Mouse (Mus musculus): Measurements from ENCODE around the gene Zfp622. TPM values are rescaled to one million over a fixed set of nuclear protein-coding genes. Genes with fewer than 3 reads are reported as not detected.

The Zfp622 gene
- polyA plus RNA-seq (2012; ENCODE audit: insufficient read depth, low replicate concordance) = 30.6 and 36.8 TPM in 2 replicates

GRCm38 (mm10) chr15:25984067-25984733 is at the start of gene Zfp622:
Gene Zfp622, plus strand, starts transcription at chr15:25984366.
- TF ChIP-seq FLI1 (IDR thresholded peaks at IDR 0.05; ENCODE audit: low read length) (peak; percentile 84; the same call in 1 of the 2 replicates), GATA1 (IDR thresholded peaks at IDR 0.05; ENCODE audit: borderline replicate concordance, low read length) (no peak)
- Histone ChIP-seq H3K4me3 (replicated peaks) (peak within 1 kb of the TSS; percentile 96), H3K27me3 (replicated peaks) (no peaks in the 10 kb centered on the region), H3K9me3 (no peaks in the 10 kb centered on the region), H3K4me1 (peaks cover 36% of the 10 kb centered on the region), H3K36me3 (replicated peaks; ENCODE audit: low read length) (peaks cover 25% of the 10 kb centered on the region)

GRCm38 (mm10) chr15:25934411-25934810 is 49.8 kb upstream of the Zfp622 start:
- Histone ChIP-seq H3K27me3 (replicated peaks) (peaks cover 3% of the 10 kb centered on the region), H3K36me3 (replicated peaks; ENCODE audit: low read length) (no peaks in the 10 kb centered on the region), H3K4me3 (replicated peaks) (no peak overlapping the region), H3K4me1 (peaks cover 20% of the 10 kb centered on the region), H3K9me3 (no peaks in the 10 kb centered on the region)
- TF ChIP-seq FLI1 (IDR thresholded peaks at IDR 0.05; ENCODE audit: low read length) (no peak), GATA1 (IDR thresholded peaks at IDR 0.05; ENCODE audit: borderline replicate concordance, low read length) (no peak)

GRCm38 (mm10) chr15:25938496-25938895 is 45.7 kb upstream of the Zfp622 start:
- H3K36me3 ChIP-seq (replicated peaks; ENCODE audit: low read length) = no peaks in the 10 kb centered on the region
- H3K4me1 ChIP-seq = peaks cover 11% of the 10 kb centered on the region
- H3K4me3 ChIP-seq (replicated peaks) = no peak overlapping the region
- 0 out of 2 replicates have a peak, but pooled peaks cover 3% of the 10 kb centered on the region for H3K9me3 ChIP-seq
- H3K27me3 ChIP-seq (replicated peaks) = peaks cover 3% of the 10 kb centered on the region
- TF ChIP-seq GATA1 (IDR thresholded peaks at IDR 0.05; ENCODE audit: borderline replicate concordance, low read length) (no peak), FLI1 (IDR thresholded peaks at IDR 0.05; ENCODE audit: low read length) (no peak)

- 0 out of 2 replicates have a peak, but pooled peaks cover 3% of the 10 kb centered on the region for H3K9me3 ChIP-seq
- peaks cover 3% of the 10 kb centered on the region for H3K27me3 ChIP-seq (replicated peaks)
- H3K36me3 ChIP-seq (replicated peaks; ENCODE audit: low read length) = no peaks in the 10 kb centered on the region
- no peak overlapping the region for H3K4me3 ChIP-seq (replicated peaks)
- peaks cover 8% of the 10 kb centered on the region for H3K4me1 ChIP-seq
- TF ChIP-seq FLI1 (IDR thresholded peaks at IDR 0.05; ENCODE audit: low read length) (no peak), GATA1 (IDR thresholded peaks at IDR 0.05; ENCODE audit: borderline replicate concordance, low read length) (no peak)
Observed at GRCm38 (mm10) chr15:25940397-25941377, 43.5 kb upstream of the Zfp622 start.

- Histone ChIP-seq H3K4me3 (replicated peaks) (no peak overlapping the region), H3K9me3 (0 out of 2 replicates have a peak, but pooled peaks cover 3% of the 10 kb centered on the region)
Observed at GRCm38 (mm10) chr15:25941514-25941913, 42.7 kb upstream of the Zfp622 start.

GRCm38 (mm10) chr15:25942415-25942814 is 41.8 kb upstream of the Zfp622 start:
- Histone ChIP-seq H3K9me3 (0 out of 2 replicates have a peak, but pooled peaks cover 3% of the 10 kb centered on the region), H3K36me3 (replicated peaks; ENCODE audit: low read length) (no peaks in the 10 kb centered on the region), H3K27me3 (replicated peaks) (no peaks in the 10 kb centered on the region), H3K4me1 (peaks cover 8% of the 10 kb centered on the region), H3K4me3 (replicated peaks) (no peak overlapping the region)
- TF ChIP-seq FLI1 (IDR thresholded peaks at IDR 0.05; ENCODE audit: low read length) (no peak), GATA1 (IDR thresholded peaks at IDR 0.05; ENCODE audit: borderline replicate concordance, low read length) (no peak)

More at GRCm38 (mm10) chr15:25941514-25941913, 42.7 kb upstream of the Zfp622 start:
- no peak for TF ChIP-seq FLI1 (IDR thresholded peaks at IDR 0.05; ENCODE audit: low read length)
- TF ChIP-seq GATA1 (IDR thresholded peaks at IDR 0.05; ENCODE audit: borderline replicate concordance, low read length) = no peak
- no peaks in the 10 kb centered on the region for H3K36me3 ChIP-seq (replicated peaks; ENCODE audit: low read length)
- H3K4me1 ChIP-seq = peaks cover 8% of the 10 kb centered on the region
- peaks cover 3% of the 10 kb centered on the region for H3K27me3 ChIP-seq (replicated peaks)

GRCm38 (mm10) chr15:25943386-25944137 is 40.6 kb upstream of the Zfp622 start:
- Histone ChIP-seq H3K27me3 (replicated peaks) (no peaks in the 10 kb centered on the region), H3K4me1 (peaks cover 8% of the 10 kb centered on the region), H3K9me3 (0 out of 2 replicates have a peak, but pooled peaks cover 3% of the 10 kb centered on the region), H3K36me3 (replicated peaks; ENCODE audit: low read length) (no peaks in the 10 kb centered on the region), H3K4me3 (replicated peaks) (no peak overlapping the region)
- TF ChIP-seq GATA1 (IDR thresholded peaks at IDR 0.05; ENCODE audit: borderline replicate concordance, low read length) (no peak), FLI1 (IDR thresholded peaks at IDR 0.05; ENCODE audit: low read length) (no peak)

GRCm38 (mm10) chr15:25945224-25945623 is 38.9 kb upstream of the Zfp622 start:
- TF ChIP-seq GATA1 (IDR thresholded peaks at IDR 0.05; ENCODE audit: borderline replicate concordance, low read length) (no peak), FLI1 (IDR thresholded peaks at IDR 0.05; ENCODE audit: low read length) (no peak)
- Histone ChIP-seq H3K4me3 (replicated peaks) (no peak overlapping the region), H3K4me1 (peaks cover 8% of the 10 kb centered on the region)

GRCm38 (mm10) chr15:25946482-25946881 is 37.7 kb upstream of the Zfp622 start:
- H3K36me3 ChIP-seq (replicated peaks; ENCODE audit: low read length) = no peaks in the 10 kb centered on the region
- no peaks in the 10 kb centered on the region for H3K9me3 ChIP-seq
- no peak for TF ChIP-seq FLI1 (IDR thresholded peaks at IDR 0.05; ENCODE audit: low read length)
- TF ChIP-seq GATA1 (IDR thresholded peaks at IDR 0.05; ENCODE audit: borderline replicate concordance, low read length) = no peak
- no peaks in the 10 kb centered on the region for H3K27me3 ChIP-seq (replicated peaks)
- peaks cover 8% of the 10 kb centered on the region for H3K4me1 ChIP-seq
- H3K4me3 ChIP-seq (replicated peaks) = no peak overlapping the region

More at GRCm38 (mm10) chr15:25945224-25945623, 38.9 kb upstream of the Zfp622 start:
- H3K9me3 ChIP-seq = 0 out of 2 replicates have a peak, but pooled peaks cover 2% of the 10 kb centered on the region
- no peaks in the 10 kb centered on the region for H3K36me3 ChIP-seq (replicated peaks; ENCODE audit: low read length)
- no peaks in the 10 kb centered on the region for H3K27me3 ChIP-seq (replicated peaks)

Measured in megakaryocyte, embryonic 14.5 days (primary cell).